Mouse (Mus musculus): ENCODE measurements around the gene Gm2832. TPM values are rescaled to one million over a fixed set of nuclear protein-coding genes. Genes with fewer than 3 reads are reported as not detected.
"Not testable (repeated sequence)": the region's sequence is repeated elsewhere in the genome, so short reads cannot be mapped to it uniquely, and the experiment has no call there.

Gm2832 gene
- not detected in 2 replicates for total RNA-seq (2012; rRNA removed)
- polyA plus RNA-seq (2012; ENCODE audit: insufficient read depth in 1 of 2, insufficient read length in 2 of 2, low read depth in 1 of 2, low replicate concordance in 2 of 2, missing spikeins in 1 of 2): not detected

DNA sequence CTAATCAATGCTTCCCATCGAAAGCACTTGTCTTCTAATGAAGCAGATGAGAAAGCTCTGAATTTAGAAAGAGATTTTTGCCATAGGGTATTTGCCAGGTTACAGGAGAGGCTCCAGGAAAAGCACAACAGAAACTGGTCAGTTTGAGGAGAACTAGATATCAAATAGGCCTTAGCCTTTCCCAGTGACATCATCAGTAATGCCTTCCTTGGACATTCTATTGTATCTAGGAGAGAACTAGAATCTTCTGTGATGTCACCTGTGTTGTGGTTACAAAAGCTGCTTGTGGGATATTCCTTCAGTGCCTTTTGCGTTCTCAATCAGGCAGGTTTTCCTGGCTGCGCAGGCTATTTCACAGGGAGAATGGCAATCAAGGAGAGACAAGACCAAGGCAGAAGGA, at the start of gene Gm2832:
Gene Gm2832 (plus strand): TSS at position 301 of the 400 bp plus-strand sequence.
- H3K4me3 ChIP-seq (ENCODE audit: control insufficient read depth in 1 of 2, insufficient read depth in 1 of 2, low read depth in 2 of 2, low read length in 2 of 2); H3K27ac ChIP-seq (ENCODE audit: control insufficient read depth, low read depth, low read length); H3K4me1 ChIP-seq (ENCODE audit: control insufficient read depth in 1 of 2, insufficient read depth in 2 of 2, low read length in 2 of 2); DNase-seq (ENCODE audit: low read depth, low spot score); H3K79me2 ChIP-seq (ENCODE audit: control insufficient read depth, insufficient read depth, low read length, poor library complexity); H3K9me3 ChIP-seq (replicated peaks; ENCODE audit: insufficient read depth, low read length); H3K27me3 ChIP-seq (ENCODE audit: control insufficient read depth in 1 of 2, insufficient read depth in 2 of 2, low read length in 2 of 2); H3K9ac ChIP-seq (ENCODE audit: control insufficient read depth, low read depth, low read length, poor library complexity, severe bottlenecking); H3K36me3 ChIP-seq (ENCODE audit: control insufficient read depth in 1 of 2, insufficient read depth in 2 of 2, low read length in 2 of 2): not testable (repeated sequence)

DNA sequence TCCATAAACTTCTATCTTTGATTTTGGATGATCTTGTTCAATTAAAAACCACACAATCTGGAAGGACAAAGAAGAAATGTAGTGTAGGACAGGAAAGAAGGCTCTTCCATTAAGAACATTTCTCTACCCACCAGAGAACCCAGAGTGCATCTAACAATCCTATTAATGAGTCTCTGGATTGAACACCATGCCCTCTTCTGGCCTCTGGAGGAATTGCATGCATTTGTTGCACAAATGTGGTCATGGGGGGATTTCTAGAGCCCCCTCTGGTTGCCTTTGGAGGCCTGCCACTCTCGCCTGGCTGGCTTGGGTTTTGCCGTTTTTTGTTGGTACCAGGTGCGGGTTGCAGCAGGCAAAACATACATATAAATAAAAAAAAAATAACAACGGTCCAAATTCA, 15.3 kb upstream of the Gm2832 start:
- not testable (repeated sequence) for H3K36me3 ChIP-seq (ENCODE audit: control insufficient read depth in 1 of 2, insufficient read depth in 2 of 2, low read length in 2 of 2); H3K4me1 ChIP-seq (ENCODE audit: control insufficient read depth in 1 of 2, insufficient read depth in 2 of 2, low read length in 2 of 2); H3K9ac ChIP-seq (ENCODE audit: control insufficient read depth, low read depth, low read length, poor library complexity, severe bottlenecking); H3K79me2 ChIP-seq (ENCODE audit: control insufficient read depth, insufficient read depth, low read length, poor library complexity); H3K9me3 ChIP-seq (replicated peaks; ENCODE audit: insufficient read depth, low read length); H3K27me3 ChIP-seq (ENCODE audit: control insufficient read depth in 1 of 2, insufficient read depth in 2 of 2, low read length in 2 of 2); DNase-seq (ENCODE audit: low read depth, low spot score); H3K4me3 ChIP-seq (ENCODE audit: control insufficient read depth in 1 of 2, insufficient read depth in 1 of 2, low read depth in 2 of 2, low read length in 2 of 2); H3K27ac ChIP-seq (ENCODE audit: control insufficient read depth, low read depth, low read length)

DNA sequence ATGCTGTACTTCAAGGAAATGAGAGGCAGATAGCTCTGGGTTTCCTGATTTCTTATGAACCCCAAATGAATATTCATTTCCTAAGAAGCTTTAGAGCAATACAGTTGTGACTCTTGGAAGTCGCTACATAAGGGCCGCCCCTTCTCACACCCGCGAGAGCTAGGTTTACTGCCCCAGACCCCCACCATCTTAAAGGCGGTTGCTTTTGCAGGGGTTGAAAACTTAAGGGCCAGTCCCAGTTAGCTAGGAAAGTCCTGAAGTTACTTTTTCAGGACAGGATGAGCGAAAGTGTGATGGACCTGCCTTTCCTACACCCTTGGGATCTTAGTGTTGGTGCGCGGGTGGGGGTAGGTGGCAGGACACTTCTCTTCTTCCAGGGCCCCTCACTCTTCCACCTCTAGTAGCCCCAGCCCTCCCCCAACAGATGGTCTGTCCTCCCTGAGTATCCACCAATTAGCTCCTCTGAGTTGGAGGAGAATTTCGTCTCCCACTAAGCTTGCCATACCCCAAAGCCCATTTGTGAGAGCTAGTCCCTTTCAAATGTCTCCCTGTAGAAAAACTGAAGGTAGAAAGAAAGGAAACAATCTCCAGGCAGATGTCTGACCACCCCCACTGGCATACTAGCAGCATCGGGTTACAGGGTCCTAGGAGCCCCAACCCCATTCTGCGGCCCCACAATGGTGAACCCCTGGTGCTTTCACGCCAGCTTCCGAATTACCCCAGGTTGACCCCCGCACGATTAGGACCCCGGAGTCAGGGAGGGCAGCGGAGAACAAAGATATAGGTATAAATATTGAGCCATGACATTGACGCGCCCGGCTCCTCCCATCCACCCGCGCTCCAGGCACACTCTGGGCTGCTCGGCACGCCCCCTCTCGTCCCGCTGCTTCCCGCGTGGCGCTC, 14.5 kb upstream of the Gm2832 start:
- not testable (repeated sequence) for H3K9ac ChIP-seq (ENCODE audit: control insufficient read depth, low read depth, low read length, poor library complexity, severe bottlenecking); DNase-seq (ENCODE audit: low read depth, low spot score); H3K36me3 ChIP-seq (ENCODE audit: control insufficient read depth in 1 of 2, insufficient read depth in 2 of 2, low read length in 2 of 2); H3K4me3 ChIP-seq (ENCODE audit: control insufficient read depth in 1 of 2, insufficient read depth in 1 of 2, low read depth in 2 of 2, low read length in 2 of 2); H3K9me3 ChIP-seq (replicated peaks; ENCODE audit: insufficient read depth, low read length); H3K4me1 ChIP-seq (ENCODE audit: control insufficient read depth in 1 of 2, insufficient read depth in 2 of 2, low read length in 2 of 2); H3K27ac ChIP-seq (ENCODE audit: control insufficient read depth, low read depth, low read length); H3K79me2 ChIP-seq (ENCODE audit: control insufficient read depth, insufficient read depth, low read length, poor library complexity); H3K27me3 ChIP-seq (ENCODE audit: control insufficient read depth in 1 of 2, insufficient read depth in 2 of 2, low read length in 2 of 2)

DNA sequence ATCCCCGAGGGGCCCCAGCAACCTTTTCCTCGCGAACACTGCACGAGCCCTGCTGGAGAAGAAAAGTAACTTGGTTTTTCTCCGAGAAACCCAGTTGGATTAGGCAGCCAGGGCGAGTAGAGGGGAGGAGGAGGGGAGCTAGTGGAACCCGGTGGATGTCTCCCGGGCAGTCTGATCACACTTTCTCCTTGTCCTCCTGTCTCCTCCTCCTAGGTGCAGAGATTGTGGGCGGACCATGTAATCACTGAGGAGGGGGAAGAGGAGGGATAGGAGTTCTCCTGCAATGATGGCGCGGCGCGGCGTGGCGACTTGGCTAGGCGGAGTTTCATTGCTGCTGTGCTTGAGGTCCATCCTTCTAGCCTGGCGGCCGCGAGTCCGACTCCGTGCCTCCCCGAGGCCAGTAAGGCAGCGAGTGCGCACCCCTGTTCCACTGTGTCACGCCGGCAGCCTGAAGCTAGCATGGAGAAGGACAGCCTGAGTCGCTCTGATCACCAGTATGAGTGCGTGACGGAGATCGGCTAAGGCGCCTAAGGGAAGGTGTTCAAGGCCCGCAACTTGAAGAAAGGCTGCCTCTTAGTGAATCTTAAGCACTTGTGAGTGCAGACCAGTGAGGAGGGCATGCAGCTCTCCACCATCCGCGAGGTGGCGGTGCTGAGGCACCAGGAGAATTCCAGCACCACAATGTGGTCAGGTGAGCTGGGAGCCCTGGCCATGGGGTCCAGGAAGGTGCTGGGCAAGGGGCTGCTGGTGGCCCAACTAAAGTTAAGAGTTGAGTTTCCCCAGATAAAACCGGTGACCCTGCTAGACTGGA, 13.6 kb upstream of the Gm2832 start:
- H3K79me2 ChIP-seq (ENCODE audit: control insufficient read depth, insufficient read depth, low read length, poor library complexity); H3K27me3 ChIP-seq (ENCODE audit: control insufficient read depth in 1 of 2, insufficient read depth in 2 of 2, low read length in 2 of 2); H3K4me1 ChIP-seq (ENCODE audit: control insufficient read depth in 1 of 2, insufficient read depth in 2 of 2, low read length in 2 of 2); H3K36me3 ChIP-seq (ENCODE audit: control insufficient read depth in 1 of 2, insufficient read depth in 2 of 2, low read length in 2 of 2); DNase-seq (ENCODE audit: low read depth, low spot score); H3K9me3 ChIP-seq (replicated peaks; ENCODE audit: insufficient read depth, low read length); H3K9ac ChIP-seq (ENCODE audit: control insufficient read depth, low read depth, low read length, poor library complexity, severe bottlenecking); H3K4me3 ChIP-seq (ENCODE audit: control insufficient read depth in 1 of 2, insufficient read depth in 1 of 2, low read depth in 2 of 2, low read length in 2 of 2); H3K27ac ChIP-seq (ENCODE audit: control insufficient read depth, low read depth, low read length): not testable (repeated sequence)

DNA sequence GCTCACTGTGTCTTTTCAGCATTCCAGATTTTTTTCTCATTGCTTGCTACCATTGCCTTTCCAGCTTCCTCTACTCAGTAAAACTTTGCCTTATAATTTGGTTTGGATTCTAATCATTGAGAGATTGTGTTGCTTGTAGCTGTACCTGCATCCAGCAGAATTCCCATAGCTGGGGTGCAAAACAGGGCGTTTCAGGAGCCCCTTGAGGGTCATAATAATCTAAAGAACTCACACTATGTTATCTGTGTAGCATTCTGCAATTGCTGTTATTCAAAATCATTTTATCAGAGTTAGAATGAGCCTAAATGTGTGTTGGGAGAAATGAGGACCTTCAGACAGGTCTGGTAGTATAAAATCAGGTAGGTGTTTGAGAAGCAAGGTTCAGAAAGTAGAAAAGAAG, 7.4 kb downstream of the Gm2832 start:
- H3K36me3 ChIP-seq (ENCODE audit: control insufficient read depth in 1 of 2, insufficient read depth in 2 of 2, low read length in 2 of 2); H3K79me2 ChIP-seq (ENCODE audit: control insufficient read depth, insufficient read depth, low read length, poor library complexity); H3K4me1 ChIP-seq (ENCODE audit: control insufficient read depth in 1 of 2, insufficient read depth in 2 of 2, low read length in 2 of 2); H3K27ac ChIP-seq (ENCODE audit: control insufficient read depth, low read depth, low read length); H3K9ac ChIP-seq (ENCODE audit: control insufficient read depth, low read depth, low read length, poor library complexity, severe bottlenecking); H3K4me3 ChIP-seq (ENCODE audit: control insufficient read depth in 1 of 2, insufficient read depth in 1 of 2, low read depth in 2 of 2, low read length in 2 of 2); DNase-seq (ENCODE audit: low read depth, low spot score); H3K9me3 ChIP-seq (replicated peaks; ENCODE audit: insufficient read depth, low read length); H3K27me3 ChIP-seq (ENCODE audit: control insufficient read depth in 1 of 2, insufficient read depth in 2 of 2, low read length in 2 of 2): not testable (repeated sequence)

Other genes with a start within 250 kb of the Gm2832 start
- gene Dydc2, start 209.6 kb upstream of the Gm2832 start, total RNA-seq (2012; rRNA removed): not detected in 2 replicates
- not detected for gene Dydc2, start 209.6 kb upstream of the Gm2832 start, polyA plus RNA-seq (2012; ENCODE audit: insufficient read depth in 1 of 2, insufficient read length in 2 of 2, low read depth in 1 of 2, low replicate concordance in 2 of 2, missing spikeins in 1 of 2)
- not detected in 2 replicates for gene Dydc1, start 205.9 kb upstream of the Gm2832 start, total RNA-seq (2012; rRNA removed)
- not detected for gene Dydc1, start 205.9 kb upstream of the Gm2832 start, polyA plus RNA-seq (2012; ENCODE audit: insufficient read depth in 1 of 2, insufficient read length in 2 of 2, low read depth in 1 of 2, low replicate concordance in 2 of 2, missing spikeins in 1 of 2)
- gene Mat1a, start 173.8 kb upstream of the Gm2832 start, total RNA-seq (2012; rRNA removed): not detected in 2 replicates
- gene Mat1a, start 173.8 kb upstream of the Gm2832 start, polyA plus RNA-seq (2012; ENCODE audit: insufficient read depth in 1 of 2, insufficient read length in 2 of 2, low read depth in 1 of 2, low replicate concordance in 2 of 2, missing spikeins in 1 of 2): not detected
- gene Sftpa1, start 147.0 kb upstream of the Gm2832 start, total RNA-seq (2012; rRNA removed): not detected in 2 replicates
- gene Sftpa1, start 147.0 kb upstream of the Gm2832 start, polyA plus RNA-seq (2012; ENCODE audit: insufficient read depth in 1 of 2, insufficient read length in 2 of 2, low read depth in 1 of 2, low replicate concordance in 2 of 2, missing spikeins in 1 of 2): not detected
- gene Mbl1, start 127.3 kb upstream of the Gm2832 start, total RNA-seq (2012; rRNA removed): not detected in 2 replicates
- not detected for gene Mbl1, start 127.3 kb upstream of the Gm2832 start, polyA plus RNA-seq (2012; ENCODE audit: insufficient read depth in 1 of 2, insufficient read length in 2 of 2, low read depth in 1 of 2, low replicate concordance in 2 of 2, missing spikeins in 1 of 2)
- not detected in 2 replicates for gene Sftpd, start 93.7 kb upstream of the Gm2832 start, total RNA-seq (2012; rRNA removed)
- gene Sftpd, start 93.7 kb upstream of the Gm2832 start, polyA plus RNA-seq (2012; ENCODE audit: insufficient read depth in 1 of 2, insufficient read length in 2 of 2, low read depth in 1 of 2, low replicate concordance in 2 of 2, missing spikeins in 1 of 2): not detected
- gene Gm5798, start 69.8 kb downstream of the Gm2832 start, total RNA-seq (2012; rRNA removed): 0.10 and 0.12 TPM in 2 replicates
- under 1 TPM in 1 of 2 experiments, not detected in 1; 0.15 TPM for gene Gm5798, start 69.8 kb downstream of the Gm2832 start, polyA plus RNA-seq (2012; ENCODE audit: insufficient read depth in 1 of 2, insufficient read length in 2 of 2, low read depth in 1 of 2, low replicate concordance in 2 of 2, missing spikeins in 1 of 2)
- not detected in 2 replicates for gene Gm7945, start 107.6 kb downstream of the Gm2832 start, total RNA-seq (2012; rRNA removed)
- not detected for gene Gm7945, start 107.6 kb downstream of the Gm2832 start, polyA plus RNA-seq (2012; ENCODE audit: insufficient read depth in 1 of 2, insufficient read length in 2 of 2, low read depth in 1 of 2, low replicate concordance in 2 of 2, missing spikeins in 1 of 2)
- gene Gm6482, start 129.5 kb downstream of the Gm2832 start, total RNA-seq (2012; rRNA removed): not detected in 2 replicates
- not detected for gene Gm6482, start 129.5 kb downstream of the Gm2832 start, polyA plus RNA-seq (2012; ENCODE audit: insufficient read depth in 1 of 2, insufficient read length in 2 of 2, low read depth in 1 of 2, low replicate concordance in 2 of 2, missing spikeins in 1 of 2)
- gene Gm7954, start 174.7 kb downstream of the Gm2832 start, total RNA-seq (2012; rRNA removed): not detected in 2 replicates
- not detected for gene Gm7954, start 174.7 kb downstream of the Gm2832 start, polyA plus RNA-seq (2012; ENCODE audit: insufficient read depth in 1 of 2, insufficient read length in 2 of 2, low read depth in 1 of 2, low replicate concordance in 2 of 2, missing spikeins in 1 of 2)
- not detected in 2 replicates for gene Gm3486, start 210.7 kb downstream of the Gm2832 start, total RNA-seq (2012; rRNA removed)
- gene Gm3486, start 210.7 kb downstream of the Gm2832 start, polyA plus RNA-seq (2012; ENCODE audit: insufficient read depth in 1 of 2, insufficient read length in 2 of 2, low read depth in 1 of 2, low replicate concordance in 2 of 2, missing spikeins in 1 of 2): not detected

Measured in MEL (cell line).